Mouse (Mus musculus): ENCODE results near the gene Bysl. TPM values are rescaled to one million over a fixed set of nuclear protein-coding genes. Genes with fewer than 3 reads are reported as not detected.

Bysl gene
- polyA plus RNA-seq, 1 experiment: 17.0 TPM

DNA sequence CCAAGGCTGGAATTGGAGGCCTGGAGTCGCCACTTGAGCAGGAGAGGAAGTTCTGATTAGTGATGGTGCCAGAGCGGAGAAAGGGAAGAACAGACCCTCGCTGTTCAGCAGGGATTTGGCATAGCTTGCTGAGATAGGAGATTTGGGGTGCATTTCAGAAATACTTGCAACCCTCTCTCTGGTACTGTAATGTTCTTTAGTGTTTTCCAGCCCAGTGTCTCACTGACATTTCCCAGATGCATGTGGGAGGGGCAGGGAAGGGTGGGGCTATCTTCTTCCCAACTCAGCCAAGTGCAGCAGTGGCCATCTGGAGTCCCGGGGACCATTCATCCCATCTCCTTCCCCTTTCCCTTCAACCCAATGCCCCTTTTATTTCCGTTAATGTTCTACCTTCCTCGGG lies 51.6 kb downstream of the Bysl start:
- Histone ChIP-seq H3K4me1 (ENCODE audit: control insufficient read depth, insufficient read depth, low read length) (no peaks in the 10 kb centered on the region), H3K27ac (ENCODE audit: insufficient read depth, low read length) (no peak overlapping the region), H3K4me3 (ENCODE audit: insufficient read depth, low read length) (no peak overlapping the region)
- TF ChIP-seq POLR2A (IDR thresholded peaks at IDR 0.05; ENCODE audit: extremely low read depth, insufficient read depth, low read length) (no peak), CTCF (IDR thresholded peaks at IDR 0.05; ENCODE audit: extremely low read depth, insufficient read depth, low read length) (no peak)

DNA sequence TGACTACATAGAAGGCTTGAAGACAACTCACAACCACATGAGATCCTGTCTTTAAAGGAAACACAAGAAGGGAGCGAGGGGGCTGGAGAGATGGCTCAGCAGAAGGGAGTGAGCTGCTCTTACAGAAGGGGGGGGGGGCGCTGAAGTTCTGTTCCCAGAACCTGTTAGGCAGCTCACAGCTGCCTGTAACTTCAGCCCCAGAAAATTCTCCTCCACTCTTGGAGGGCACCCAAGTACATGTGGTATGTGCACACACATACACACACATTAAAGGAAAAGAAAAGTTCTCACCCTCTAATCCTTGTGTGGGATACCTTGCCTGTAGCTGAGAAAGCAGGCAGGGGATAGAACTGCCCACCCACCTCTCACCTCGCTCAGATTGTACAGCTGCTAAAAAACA lies 54.1 kb downstream of the Bysl start:
- H3K27ac ChIP-seq (ENCODE audit: insufficient read depth, low read length): no peak overlapping the region
- H3K4me1 ChIP-seq (ENCODE audit: control insufficient read depth, insufficient read depth, low read length): no peaks in the 10 kb centered on the region
- no peak overlapping the region for H3K4me3 ChIP-seq (ENCODE audit: insufficient read depth, low read length)
- TF ChIP-seq POLR2A (IDR thresholded peaks at IDR 0.05; ENCODE audit: extremely low read depth, insufficient read depth, low read length): no peak
- no peak for TF ChIP-seq CTCF (IDR thresholded peaks at IDR 0.05; ENCODE audit: extremely low read depth, insufficient read depth, low read length)

DNA sequence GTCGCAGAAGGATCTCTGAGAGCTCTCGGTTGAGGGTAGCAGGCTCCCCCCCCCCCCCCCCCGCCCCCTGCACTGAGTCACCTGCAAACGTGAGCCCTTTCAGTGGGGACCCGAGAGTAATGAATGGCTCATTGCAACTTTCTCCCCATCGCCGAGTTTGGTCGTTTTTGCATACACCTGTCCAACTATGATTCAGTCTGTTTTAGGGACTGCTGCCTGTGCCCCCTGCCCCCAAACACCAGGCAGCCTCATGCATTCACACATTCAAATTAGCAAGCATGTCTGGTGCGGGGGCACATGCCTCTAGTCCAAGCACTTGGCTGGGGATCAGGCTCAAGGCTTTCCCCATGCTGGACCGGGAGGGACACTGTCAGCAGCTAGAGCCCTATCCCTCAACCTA lies 56.7 kb downstream of the Bysl start:
- no peak overlapping the region for H3K27ac ChIP-seq (ENCODE audit: insufficient read depth, low read length)
- TF ChIP-seq CTCF (IDR thresholded peaks at IDR 0.05; ENCODE audit: extremely low read depth, insufficient read depth, low read length): no peak
- TF ChIP-seq POLR2A (IDR thresholded peaks at IDR 0.05; ENCODE audit: extremely low read depth, insufficient read depth, low read length): no peak
- H3K4me1 ChIP-seq (ENCODE audit: control insufficient read depth, insufficient read depth, low read length): no peaks in the 10 kb centered on the region
- no peak overlapping the region for H3K4me3 ChIP-seq (ENCODE audit: insufficient read depth, low read length)

GRCm38 (mm10) chr17:47552994-47553393 lies 58.3 kb downstream of the Bysl start:
- no peak overlapping the region for H3K4me3 ChIP-seq (ENCODE audit: insufficient read depth, low read length)
- H3K4me1 ChIP-seq (ENCODE audit: control insufficient read depth, insufficient read depth, low read length): no peaks in the 10 kb centered on the region
- no peak overlapping the region for H3K27ac ChIP-seq (ENCODE audit: insufficient read depth, low read length)
- no peak for TF ChIP-seq POLR2A (IDR thresholded peaks at IDR 0.05; ENCODE audit: extremely low read depth, insufficient read depth, low read length)
- TF ChIP-seq CTCF (IDR thresholded peaks at IDR 0.05; ENCODE audit: extremely low read depth, insufficient read depth, low read length): no peak

DNA sequence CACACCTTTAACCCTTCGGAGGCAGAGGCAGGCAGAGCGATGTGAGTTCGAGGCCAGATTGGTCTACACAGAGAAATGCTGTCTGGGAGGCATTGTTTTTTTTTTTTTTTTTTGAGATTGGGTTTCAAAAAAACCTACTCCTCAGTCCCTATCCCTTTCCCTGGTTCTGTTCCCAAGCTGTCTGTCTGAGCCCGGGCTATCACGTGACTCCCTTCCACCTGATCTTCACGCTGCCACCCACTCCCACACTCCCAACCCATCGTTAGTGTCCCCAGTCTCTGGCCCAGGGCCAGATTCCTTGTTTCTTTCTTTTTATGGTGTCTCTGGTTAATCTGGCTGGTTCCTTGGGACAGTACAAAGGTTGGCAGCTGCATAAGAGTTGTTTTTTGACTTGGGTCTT lies 60.2 kb downstream of the Bysl start:
- TF ChIP-seq CTCF (IDR thresholded peaks at IDR 0.05; ENCODE audit: extremely low read depth, insufficient read depth, low read length): no peak
- TF ChIP-seq POLR2A (IDR thresholded peaks at IDR 0.05; ENCODE audit: extremely low read depth, insufficient read depth, low read length): no peak
- H3K27ac ChIP-seq (ENCODE audit: insufficient read depth, low read length): no peak overlapping the region
- H3K4me3 ChIP-seq (ENCODE audit: insufficient read depth, low read length): no peak overlapping the region
- no peaks in the 10 kb centered on the region for H3K4me1 ChIP-seq (ENCODE audit: control insufficient read depth, insufficient read depth, low read length)

Other genes with a start within 250 kb of the Bysl start
- 45.1 and 47.7 TPM in 2 replicates for gene Mrps10, start 242.6 kb downstream of the Bysl start, polyA plus RNA-seq (2012; rRNA removed)
- gene Guca1b, start 226.1 kb downstream of the Bysl start, polyA plus RNA-seq (2012; rRNA removed): 1.2 and 1.3 TPM in 2 replicates
- gene Guca1a, start 210.9 kb downstream of the Bysl start, polyA plus RNA-seq (2012; rRNA removed): 0.21 and 0.47 TPM in 2 replicates
- 0.25 and 0.28 TPM in 2 replicates for gene AI661453, start 174.9 kb downstream of the Bysl start, polyA plus RNA-seq (2012; rRNA removed)
- gene 1700001C19Rik, start 174.1 kb downstream of the Bysl start, polyA plus RNA-seq (2012; rRNA removed): 0.21 and 0.33 TPM in 2 replicates
- 25.9 and 28.0 TPM in 2 replicates for gene Taf8, start 109.2 kb downstream of the Bysl start, polyA plus RNA-seq (2012; rRNA removed)
- gene Ccnd3, start 106.4 kb downstream of the Bysl start, polyA plus RNA-seq (2012; rRNA removed): 31.3 and 32.5 TPM in 2 replicates
- 32.6 and 34.0 TPM in 2 replicates for gene Med20, start 90 bp upstream of the Bysl start, polyA plus RNA-seq (2012; rRNA removed)
- 1.9 and 2.9 TPM in 2 replicates for gene Gm20517, start 97 bp upstream of the Bysl start, polyA plus RNA-seq (2012; rRNA removed)
- gene Usp49, start 19.2 kb upstream of the Bysl start, polyA plus RNA-seq (2012; rRNA removed): 12.4 and 12.5 TPM in 2 replicates
- gene Tomm6, start 76.9 kb upstream of the Bysl start, polyA plus RNA-seq (2012; rRNA removed): 164 and 167 TPM in 2 replicates
- 35.9 and 40.2 TPM in 2 replicates for gene Frs3, start 77.5 kb upstream of the Bysl start, polyA plus RNA-seq (2012; rRNA removed)
- 5.8 and 6.7 TPM in 2 replicates for gene Gm21981, start 83.0 kb upstream of the Bysl start, polyA plus RNA-seq (2012; rRNA removed)
- 0.59 and 1.3 TPM in 2 replicates for gene Prickle4, start 83.2 kb upstream of the Bysl start, polyA plus RNA-seq (2012; rRNA removed)
- gene Pgc, start 115.3 kb upstream of the Bysl start, polyA plus RNA-seq (2012; rRNA removed): not detected in 2 replicates
- 11.1 and 11.4 TPM in 2 replicates for gene Tfeb, start 125.5 kb upstream of the Bysl start, polyA plus RNA-seq (2012; rRNA removed)
- 1.5 and 2.1 TPM in 2 replicates for gene Mdfi, start 223.2 kb upstream of the Bysl start, polyA plus RNA-seq (2012; rRNA removed)

Data from cortical plate, adult 2 months (tissue).